Mouse (Mus musculus): Measurements from ENCODE around the gene Lcp1. TPM values are rescaled to one million over a fixed set of nuclear protein-coding genes. Genes with fewer than 3 reads are reported as not detected.

Gene Lcp1
- polyA plus RNA-seq, 1 experiment from 2014 or later, result 8.3 TPM

GRCm38 (mm10) chr14:75208572-75209151, 77.8 kb downstream of the Lcp1 start:
- WGBS, result 63% methylated on average over 6 of the region's 6 CpGs
- no peak for ATAC-seq (ENCODE audit: low read depth)

GRCm38 (mm10) chr14:75213752-75214151, 82.9 kb downstream of the Lcp1 start:
- WGBS, result 40% methylated on average over 11 of the region's 11 CpGs
- Histone ChIP-seq H3K4me1 (ENCODE audit: control insufficient read depth, insufficient read depth, low read length) (peaks cover 7% of the 10 kb centered on the region), H3K27ac (ENCODE audit: low read depth, low read length) (peak overlapping the region; percentile 62), H3K36me3 (ENCODE audit: control insufficient read depth, insufficient read depth, low read length) (no peaks in the 10 kb centered on the region), H3K9me3 (ENCODE audit: control insufficient read depth, low read length) (no peaks in the 10 kb centered on the region), H3K9ac (replicated peaks; ENCODE audit: low read depth, low read length) (no peak overlapping the region), H3K4me3 (ENCODE audit: low read depth, low read length) (no peak overlapping the region), H3K27me3 (ENCODE audit: control insufficient read depth, insufficient read depth, low read length) (no peaks in the 10 kb centered on the region), H3K4me2 (ENCODE audit: low read depth, low read length) (peak overlapping the region; percentile 33; the same call in 1 of the 2 replicates)
- ATAC-seq (ENCODE audit: low read depth), result peak; percentile 88

More at GRCm38 (mm10) chr14:75208572-75209151, 77.8 kb downstream of the Lcp1 start:
- no peaks in the 10 kb centered on the region for H3K27me3 ChIP-seq (ENCODE audit: control insufficient read depth, insufficient read depth, low read length)
- no peaks in the 10 kb centered on the region for H3K36me3 ChIP-seq (ENCODE audit: control insufficient read depth, insufficient read depth, low read length)
- H3K4me3 ChIP-seq (ENCODE audit: low read depth, low read length), result no peak overlapping the region
- H3K9me3 ChIP-seq (ENCODE audit: control insufficient read depth, low read length), result no peaks in the 10 kb centered on the region
- no peak overlapping the region for H3K27ac ChIP-seq (ENCODE audit: low read depth, low read length)
- H3K4me2 ChIP-seq (ENCODE audit: low read depth, low read length), result no peak overlapping the region
- peaks cover 11% of the 10 kb centered on the region for H3K4me1 ChIP-seq (ENCODE audit: control insufficient read depth, insufficient read depth, low read length)
- no peak overlapping the region for H3K9ac ChIP-seq (replicated peaks; ENCODE audit: low read depth, low read length)

- Histone ChIP-seq H3K9me3 (ENCODE audit: control insufficient read depth, low read length) (no peaks in the 10 kb centered on the region), H3K36me3 (ENCODE audit: control insufficient read depth, insufficient read depth, low read length) (no peaks in the 10 kb centered on the region), H3K4me2 (ENCODE audit: low read depth, low read length) (no peak overlapping the region), H3K27ac (ENCODE audit: low read depth, low read length) (no peak overlapping the region), H3K4me1 (ENCODE audit: control insufficient read depth, insufficient read depth, low read length) (no peaks in the 10 kb centered on the region), H3K9ac (replicated peaks; ENCODE audit: low read depth, low read length) (no peak overlapping the region), H3K4me3 (ENCODE audit: low read depth, low read length) (no peak overlapping the region), H3K27me3 (ENCODE audit: control insufficient read depth, insufficient read depth, low read length) (no peaks in the 10 kb centered on the region)
- ATAC-seq (ENCODE audit: low read depth), result no peak
- WGBS, result 84% methylated on average over 2 of the region's 2 CpGs
Measured at GRCm38 (mm10) chr14:75218843-75219242, 87.9 kb downstream of the Lcp1 start.

GRCm38 (mm10) chr14:75219250-75219913, 88.5 kb downstream of the Lcp1 start:
- ATAC-seq (ENCODE audit: low read depth), result peak; percentile 63; the same call in 1 of the 2 replicates
- no peak overlapping the region for H3K4me2 ChIP-seq (ENCODE audit: low read depth, low read length)
- H3K9ac ChIP-seq (replicated peaks; ENCODE audit: low read depth, low read length), result no peak overlapping the region
- no peak overlapping the region for H3K27ac ChIP-seq (ENCODE audit: low read depth, low read length)
- no peak overlapping the region for H3K4me3 ChIP-seq (ENCODE audit: low read depth, low read length)
- H3K27me3 ChIP-seq (ENCODE audit: control insufficient read depth, insufficient read depth, low read length), result no peaks in the 10 kb centered on the region
- no peaks in the 10 kb centered on the region for H3K4me1 ChIP-seq (ENCODE audit: control insufficient read depth, insufficient read depth, low read length)
- H3K9me3 ChIP-seq (ENCODE audit: control insufficient read depth, low read length), result no peaks in the 10 kb centered on the region
- no peaks in the 10 kb centered on the region for H3K36me3 ChIP-seq (ENCODE audit: control insufficient read depth, insufficient read depth, low read length)
- WGBS, result 48% methylated on average over 5 of the region's 5 CpGs

- Histone ChIP-seq H3K9ac (replicated peaks; ENCODE audit: low read depth, low read length) (no peak overlapping the region), H3K27me3 (ENCODE audit: control insufficient read depth, insufficient read depth, low read length) (no peaks in the 10 kb centered on the region), H3K4me1 (ENCODE audit: control insufficient read depth, insufficient read depth, low read length) (no peaks in the 10 kb centered on the region), H3K36me3 (ENCODE audit: control insufficient read depth, insufficient read depth, low read length) (no peaks in the 10 kb centered on the region), H3K4me3 (ENCODE audit: low read depth, low read length) (no peak overlapping the region), H3K27ac (ENCODE audit: low read depth, low read length) (no peak overlapping the region), H3K4me2 (ENCODE audit: low read depth, low read length) (no peak overlapping the region), H3K9me3 (ENCODE audit: control insufficient read depth, low read length) (no peaks in the 10 kb centered on the region)
- 85% methylated on average over 6 of the region's 6 CpGs for WGBS
- ATAC-seq (ENCODE audit: low read depth), result no peak
Measured at GRCm38 (mm10) chr14:75222386-75222785, 91.5 kb downstream of the Lcp1 start.

- no peak overlapping the region for H3K27ac ChIP-seq (ENCODE audit: low read depth, low read length)
- no peak overlapping the region for H3K4me2 ChIP-seq (ENCODE audit: low read depth, low read length)
- H3K27me3 ChIP-seq (ENCODE audit: control insufficient read depth, insufficient read depth, low read length), result no peaks in the 10 kb centered on the region
- WGBS, result 81% methylated on average over 6 of the region's 6 CpGs
- no peak overlapping the region for H3K4me3 ChIP-seq (ENCODE audit: low read depth, low read length)
- no peaks in the 10 kb centered on the region for H3K4me1 ChIP-seq (ENCODE audit: control insufficient read depth, insufficient read depth, low read length)
- H3K9me3 ChIP-seq (ENCODE audit: control insufficient read depth, low read length), result no peaks in the 10 kb centered on the region
- no peak for ATAC-seq (ENCODE audit: low read depth)
- H3K36me3 ChIP-seq (ENCODE audit: control insufficient read depth, insufficient read depth, low read length), result no peaks in the 10 kb centered on the region
- H3K9ac ChIP-seq (replicated peaks; ENCODE audit: low read depth, low read length), result no peak overlapping the region
Measured at GRCm38 (mm10) chr14:75227453-75228084, 96.7 kb downstream of the Lcp1 start.

- no peak overlapping the region for H3K4me3 ChIP-seq (ENCODE audit: low read depth, low read length)
- no peaks in the 10 kb centered on the region for H3K36me3 ChIP-seq (ENCODE audit: control insufficient read depth, insufficient read depth, low read length)
- 66% methylated on average over 2 of the region's 2 CpGs for WGBS
- no peak overlapping the region for H3K9ac ChIP-seq (replicated peaks; ENCODE audit: low read depth, low read length)
- H3K4me2 ChIP-seq (ENCODE audit: low read depth, low read length), result no peak overlapping the region
- H3K27me3 ChIP-seq (ENCODE audit: control insufficient read depth, insufficient read depth, low read length), result no peaks in the 10 kb centered on the region
- no peaks in the 10 kb centered on the region for H3K4me1 ChIP-seq (ENCODE audit: control insufficient read depth, insufficient read depth, low read length)
- no peaks in the 10 kb centered on the region for H3K9me3 ChIP-seq (ENCODE audit: control insufficient read depth, low read length)
- no peak overlapping the region for H3K27ac ChIP-seq (ENCODE audit: low read depth, low read length)
- no peak for ATAC-seq (ENCODE audit: low read depth)
Measured at GRCm38 (mm10) chr14:75229834-75230233, 98.9 kb downstream of the Lcp1 start.

GRCm38 (mm10) chr14:75233070-75233469, 102.2 kb downstream of the Lcp1 start:
- Histone ChIP-seq H3K4me1 (ENCODE audit: control insufficient read depth, insufficient read depth, low read length) (peaks cover 5% of the 10 kb centered on the region; the same call in 1 of the 2 replicates), H3K27ac (ENCODE audit: low read depth, low read length) (no peak overlapping the region), H3K27me3 (ENCODE audit: control insufficient read depth, insufficient read depth, low read length) (no peaks in the 10 kb centered on the region), H3K36me3 (ENCODE audit: control insufficient read depth, insufficient read depth, low read length) (no peaks in the 10 kb centered on the region), H3K9me3 (ENCODE audit: control insufficient read depth, low read length) (no peaks in the 10 kb centered on the region), H3K4me2 (ENCODE audit: low read depth, low read length) (no peak overlapping the region), H3K9ac (replicated peaks; ENCODE audit: low read depth, low read length) (no peak overlapping the region), H3K4me3 (ENCODE audit: low read depth, low read length) (no peak overlapping the region)
- 95% methylated on average over 5 of the region's 5 CpGs for WGBS
- ATAC-seq (ENCODE audit: low read depth), result no peak

GRCm38 (mm10) chr14:75235552-75235951, 104.7 kb downstream of the Lcp1 start:
- no peaks in the 10 kb centered on the region for H3K9me3 ChIP-seq (ENCODE audit: control insufficient read depth, low read length)
- WGBS, result 52% methylated on average over 8 of the region's 8 CpGs
- H3K4me2 ChIP-seq (ENCODE audit: low read depth, low read length), result peak overlapping the region; percentile 24; the same call in 1 of the 2 replicates
- H3K27ac ChIP-seq (ENCODE audit: low read depth, low read length), result 0 out of 2 replicates have a peak overlapping the region, but pooled peaks have one; percentile 0
- peak; percentile 29; the same call in 1 of the 2 replicates for ATAC-seq (ENCODE audit: low read depth)
- H3K27me3 ChIP-seq (ENCODE audit: control insufficient read depth, insufficient read depth, low read length), result no peaks in the 10 kb centered on the region
- no peak overlapping the region for H3K9ac ChIP-seq (replicated peaks; ENCODE audit: low read depth, low read length)
- no peaks in the 10 kb centered on the region for H3K36me3 ChIP-seq (ENCODE audit: control insufficient read depth, insufficient read depth, low read length)
- H3K4me1 ChIP-seq (ENCODE audit: control insufficient read depth, insufficient read depth, low read length), result peaks cover 5% of the 10 kb centered on the region; the same call in 1 of the 2 replicates
- H3K4me3 ChIP-seq (ENCODE audit: low read depth, low read length), result no peak overlapping the region
